Mouse (Mus musculus) brain, adult 2 months (tissue): ENCODE measurements around the gene Epop.

ENCODE experiments used
- DNase-seq: peaks from one replicate; pipeline ENCODE4 v3.0.0; 2011; ENCODE audit warnings: low read depth, low spot score

The Epop gene

GRCm38 (mm10) chr11:97629576-97629975 is at the start of gene Epop:
Gene Epop, minus strand, starts transcription at chr11:97629702.
- peak; percentile 95 for DNase-seq

GRCm38 (mm10) chr11:97678301-97678700 is 48.8 kb upstream of the Epop start:
- DNase-seq = no peak

GRCm38 (mm10) chr11:97677842-97678241 is 48.3 kb upstream of the Epop start:
- no peak for DNase-seq

- no peak for DNase-seq
Measured at GRCm38 (mm10) chr11:97677381-97677780, 47.9 kb upstream of the Epop start.

- DNase-seq = no peak
Measured at GRCm38 (mm10) chr11:97676050-97676754, 46.7 kb upstream of the Epop start.

GRCm38 (mm10) chr11:97673148-97673547 is 43.6 kb upstream of the Epop start:
- DNase-seq = no peak

- no peak for DNase-seq
Measured at GRCm38 (mm10) chr11:97671177-97671527, 41.6 kb upstream of the Epop start.

- DNase-seq = peak; percentile 71
Measured at GRCm38 (mm10) chr11:97670234-97671176, 41.0 kb upstream of the Epop start.

- peak; percentile 86 for DNase-seq
Measured at GRCm38 (mm10) chr11:97669829-97670228, 40.3 kb upstream of the Epop start.

- DNase-seq = peak; percentile 51
Measured at GRCm38 (mm10) chr11:97669268-97669667, 39.8 kb upstream of the Epop start.

GRCm38 (mm10) chr11:97668160-97668559 is 38.7 kb upstream of the Epop start:
- DNase-seq = peak; percentile 45

GRCm38 (mm10) chr11:97666794-97667193 is 37.3 kb upstream of the Epop start:
- DNase-seq = no peak

GRCm38 (mm10) chr11:97666221-97666620 is 36.7 kb upstream of the Epop start:
- DNase-seq = peak; percentile 58

GRCm38 (mm10) chr11:97665431-97665830 is 35.9 kb upstream of the Epop start:
- no peak for DNase-seq

- DNase-seq = no peak
Measured at GRCm38 (mm10) chr11:97664771-97665240, 35.3 kb upstream of the Epop start.

GRCm38 (mm10) chr11:97664339-97664665 is 34.8 kb upstream of the Epop start:
- no peak for DNase-seq

GRCm38 (mm10) chr11:97663528-97664338 is 34.2 kb upstream of the Epop start:
- peak; percentile 46 for DNase-seq

- peak; percentile 93 for DNase-seq
Measured at GRCm38 (mm10) chr11:97662893-97663527, 33.5 kb upstream of the Epop start, which contains the start of gene Mllt6. Gene Mllt6, plus strand, starts transcription at chr11:97663414.

GRCm38 (mm10) chr11:97662207-97662892 is 32.8 kb upstream of the Epop start:
- no peak for DNase-seq

- DNase-seq = no peak
Measured at GRCm38 (mm10) chr11:97661648-97662133, 32.2 kb upstream of the Epop start.
